Mouse (Mus musculus) B cell, adult 62 days (primary cell): ENCODE data around the gene Hic2. TPM values are rescaled to one million over a fixed set of nuclear protein-coding genes. Genes with fewer than 3 reads are reported as not detected.

Experiments
- total RNA-seq: library from RNA; stranded (reverse); gene quantifications from 4 replicates; pipeline ENCODE4 v1.2.4, GENCODE M21; 2023

Gene Hic2
- 3.7 to 5.1 TPM (median 4.5 TPM) in 4 replicates for total RNA-seq

GRCm38 (mm10) chr16:17232794-17233701 lies at the start of gene Hic2:
Gene Hic2, plus strand, starts transcription at chr16:17233572.

DNA sequence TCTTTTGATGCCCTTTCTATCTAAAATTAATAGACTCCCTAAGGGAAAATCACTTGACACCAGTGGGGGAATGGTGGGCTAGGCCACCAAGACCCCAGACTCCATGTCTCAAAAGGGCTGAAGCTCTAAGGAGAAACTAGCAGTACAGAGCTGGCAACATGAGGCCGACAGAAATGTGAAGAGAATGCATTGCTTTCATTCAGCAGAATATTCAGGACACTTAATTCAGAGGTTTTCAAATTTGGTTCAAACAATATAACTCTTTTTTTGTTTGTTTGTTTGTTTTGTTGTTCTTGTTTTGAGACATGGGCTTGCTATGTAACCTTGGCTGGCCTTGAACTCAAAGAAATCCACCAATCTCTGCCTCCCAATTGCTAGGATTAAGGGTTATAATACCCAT lies 30.8 kb upstream of the Hic2 start, which contains the start of gene Ube2l3:
Gene Ube2l3 (minus strand): TSS at position 101 of the 400 bp plus-strand sequence.

GRCm38 (mm10) chr16:17208389-17209361 lies 24.7 kb upstream of the Hic2 start, which contains the start of gene Rimbp3:
Gene Rimbp3, plus strand, starts transcription at chr16:17208603.

GRCm38 (mm10) chr16:17275721-17276120 lies 42.3 kb downstream of the Hic2 start, which contains the start of gene Tmem191c:
Gene Tmem191c, plus strand, starts transcription at chr16:17276077.

Other genes starting within 250 kb of the Hic2 start
- gene Ypel1, start 163.9 kb upstream of the Hic2 start, total RNA-seq, result 0.92 to 2.1 TPM (median 1.4 TPM) in 4 replicates
- gene Ppil2, start 122.3 kb upstream of the Hic2 start, total RNA-seq, result 102 to 118 TPM (median 110 TPM) in 4 replicates
- 10.4 to 14.8 TPM (median 11.5 TPM) in 4 replicates for gene 2610318N02Rik, start 108.4 kb upstream of the Hic2 start, total RNA-seq
- gene Sdf2l1, start 101.2 kb upstream of the Hic2 start, total RNA-seq, result 19.9 to 24.9 TPM (median 23.0 TPM) in 4 replicates
- 2.2 to 4.1 TPM (median 2.8 TPM) in 4 replicates for gene Ydjc, start 89.0 kb upstream of the Hic2 start, total RNA-seq
- 1.7 to 2.4 TPM (median 2.1 TPM) in 4 replicates for gene Ccdc116, start 86.3 kb upstream of the Hic2 start, total RNA-seq
- 101 to 116 TPM (median 107 TPM) in 4 replicates for gene Ube2l3, start 30.9 kb upstream of the Hic2 start, total RNA-seq
- 0.09 to 0.20 TPM (median 0.09 TPM) in 4 replicates for gene Rimbp3, start 25.0 kb upstream of the Hic2 start, total RNA-seq
- gene Tmem191c, start 42.5 kb downstream of the Hic2 start, total RNA-seq, result 9.1 to 15.8 TPM (median 14.3 TPM) in 4 replicates
- gene Serpind1, start 97.8 kb downstream of the Hic2 start, total RNA-seq, result 0.27 TPM in 1 of 4 replicates, not detected in the others
- gene Snap29, start 172.4 kb downstream of the Hic2 start, total RNA-seq, result 60.0 to 64.2 TPM (median 62.2 TPM) in 4 replicates
- 121 to 147 TPM (median 138 TPM) in 4 replicates for gene Pi4ka, start 172.7 kb downstream of the Hic2 start, total RNA-seq
- 47.4 to 55.6 TPM (median 52.0 TPM) in 4 replicates for gene Crkl, start 218.4 kb downstream of the Hic2 start, total RNA-seq